Mouse (Mus musculus) intestine, embryonic 14.5 days (tissue): ENCODE measurements around the gene Osbp. TPM values are rescaled to one million over a fixed set of nuclear protein-coding genes. Genes with fewer than 3 reads are reported as not detected.

Experiments
- ATAC-seq: fragments of 200-750 bp; cut with Nextera tagmentation; replicated peaks from 2 replicates; pipeline ENCODE4 v1.8.0; 2017; ENCODE audit warnings: low read depth, moderate number of reproducible peaks, moderate TSS enrichment, moderate library complexity; ENCODE audit not compliant: low FRiP score, low TSS enrichment
- DNase-seq: peaks from one replicate; pipeline ENCODE4 v3.0.0-alpha.2; 2018; ENCODE audit warnings: low spot score
- H3K27ac ChIP-seq: fragments of 300-500 bp; sonication (generic); 2 replicates; pipeline ENCODE4 v1.5.1; 2014; ENCODE audit warnings: low read depth, mild to moderate bottlenecking, control low read depth
- H3K27me3 ChIP-seq: fragments of 300-500 bp; sonication (generic); replicated peaks from 2 replicates; pipeline ENCODE4 v1.6.1; 2014; ENCODE audit warnings: low read length, control low read depth; ENCODE audit not compliant: control insufficient read depth, insufficient read depth
- H3K36me3 ChIP-seq: fragments of 300-500 bp; sonication (generic); 2 replicates; pipeline ENCODE4 v1.6.1; 2014; ENCODE audit warnings: low read length, control low read depth; ENCODE audit not compliant: control insufficient read depth, insufficient read depth
- H3K4me1 ChIP-seq: fragments of 300-500 bp; sonication (generic); replicated peaks from 2 replicates; pipeline ENCODE4 v1.6.1; 2014; ENCODE audit warnings: low read length, control low read depth, mixed read lengths; ENCODE audit not compliant: control insufficient read depth, insufficient read depth
- H3K4me2 ChIP-seq: fragments of 300-500 bp; sonication (generic); 2 replicates; pipeline ENCODE4 v1.6.1; 2014; ENCODE audit warnings: low read length
- H3K4me3 ChIP-seq: fragments of 300-500 bp; sonication (generic); 2 replicates; pipeline ENCODE4 v1.5.1; 2014; ENCODE audit warnings: low read depth, low read length, control low read depth, mixed read lengths
- H3K9ac ChIP-seq: fragments of 300-500 bp; sonication (generic); 2 replicates; pipeline ENCODE4 v1.6.1; 2014; ENCODE audit warnings: mild to moderate bottlenecking, low read length
- H3K9me3 ChIP-seq: fragments of 300-500 bp; sonication (generic); 2 replicates; pipeline ENCODE4 v1.6.1; 2016; ENCODE audit warnings: low read length, control low read depth; ENCODE audit not compliant: control insufficient read depth
- WGBS: fragments of 180-500 bp; shearing (Covaris S2); extraction: QIAGEN DNeasy Blood & Tissue Kit; methylation state at CpG from one replicate; pipeline ENCODE4 v1.1.7; 2014; 5-methylcytosine and 5-hydroxymethylcytosine counted together
- polyA plus RNA-seq: library from polyadenylated mRNA; unstranded; fragments of >200 nt; fragmentation: Nextera tagmentation; extraction: Ambion mirVana; gene quantifications from 2 replicates; pipeline ENCODE4 v1.2.1, GENCODE M21; 2014

Gene Osbp
- polyA plus RNA-seq, 1 experiment from 2014 or later, result 8.8 TPM

GRCm38 (mm10) chr19:12011560-12012556, 46.1 kb downstream of the Osbp start:
- H3K4me3 ChIP-seq, result peak overlapping the region; percentile 80
- H3K9me3 ChIP-seq, result no peaks in the 10 kb centered on the region
- 0 out of 2 replicates have a peak, but pooled peaks cover 2% of the 10 kb centered on the region for H3K4me1 ChIP-seq
- H3K36me3 ChIP-seq, result no peaks in the 10 kb centered on the region
- peak overlapping the region; percentile 94 for H3K27ac ChIP-seq
- H3K27me3 ChIP-seq, result no peaks in the 10 kb centered on the region
- DNase-seq (peak; percentile 100), ATAC-seq (peak; percentile 86)
- WGBS, result under 1% methylated on average over 49 of the region's 49 CpGs
- H3K4me2 ChIP-seq, result peak overlapping the region; percentile 65
- H3K9ac ChIP-seq, result peak overlapping the region; percentile 81

- 2% methylated on average over 10 of the region's 10 CpGs for WGBS
These were observed 46.9 kb downstream of the Osbp start for GRCm38 (mm10) chr19:12012615-12013014.

DNA sequence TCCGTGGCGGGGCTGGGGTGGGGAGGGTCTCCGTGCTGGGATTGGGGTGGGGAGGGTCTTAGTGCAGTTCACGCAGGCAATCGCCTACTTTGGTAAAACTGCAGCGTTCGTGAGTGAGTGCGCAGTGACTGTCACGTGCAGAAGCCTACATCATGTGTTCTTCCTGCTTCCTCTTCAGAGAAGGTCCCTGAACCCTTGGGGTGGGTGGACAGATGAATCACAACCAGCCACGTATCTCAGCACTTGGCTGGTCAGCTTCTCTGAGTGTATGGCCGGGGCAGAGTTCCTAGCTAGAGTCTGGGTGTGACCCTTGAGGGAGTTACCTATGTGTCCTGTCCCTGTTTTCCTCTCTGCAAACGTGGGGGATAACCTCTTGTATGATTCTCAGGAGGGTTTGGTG, 47.5 kb downstream of the Osbp start:
- DNase-seq, result peak; percentile 80
- Histone ChIP-seq H3K9ac (peak overlapping the region; percentile 81), H3K4me3 (peak overlapping the region; percentile 80), H3K9me3 (no peaks in the 10 kb centered on the region), H3K27ac (peak overlapping the region; percentile 22; the same call in 1 of the 2 replicates), H3K4me2 (peak overlapping the region; percentile 65), H3K4me1 (no peaks in the 10 kb centered on the region), H3K36me3 (no peaks in the 10 kb centered on the region), H3K27me3 (no peaks in the 10 kb centered on the region)
- no peak for ATAC-seq
- 0% methylated on average over 9 of the region's 12 CpGs for WGBS

More at GRCm38 (mm10) chr19:12012615-12013014, 46.9 kb downstream of the Osbp start:
- Histone ChIP-seq H3K27ac (peak overlapping the region; percentile 94; the same call in 1 of the 2 replicates), H3K27me3 (no peaks in the 10 kb centered on the region), H3K4me1 (no peaks in the 10 kb centered on the region), H3K4me2 (peak overlapping the region; percentile 65), H3K9ac (peak overlapping the region; percentile 81), H3K36me3 (no peaks in the 10 kb centered on the region), H3K4me3 (peak overlapping the region; percentile 80), H3K9me3 (no peaks in the 10 kb centered on the region)
- ATAC-seq (no peak), DNase-seq (no peak)

DNA sequence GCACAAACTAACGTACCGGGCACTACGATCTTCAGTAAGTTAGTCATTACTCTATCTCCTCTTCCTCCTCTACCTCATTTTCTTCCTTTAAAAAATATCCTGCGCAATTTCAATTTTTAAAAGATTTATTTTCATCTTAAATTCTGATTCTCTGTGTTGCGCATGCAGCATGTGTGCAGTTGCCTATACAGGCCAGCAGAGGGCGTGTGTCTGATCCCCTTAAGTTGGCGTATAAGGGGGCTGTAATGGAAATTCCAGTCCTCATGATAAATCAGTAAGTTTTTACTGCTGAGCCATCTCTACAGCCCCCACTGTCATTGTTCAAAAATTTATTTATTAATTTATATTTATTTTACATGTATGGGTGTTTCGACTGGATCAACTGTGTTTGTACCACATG, 50.0 kb downstream of the Osbp start:
- Histone ChIP-seq H3K27ac (no peak overlapping the region), H3K9me3 (no peaks in the 10 kb centered on the region), H3K36me3 (no peaks in the 10 kb centered on the region), H3K4me1 (no peaks in the 10 kb centered on the region), H3K27me3 (no peaks in the 10 kb centered on the region), H3K4me3 (no peak overlapping the region), H3K9ac (no peak overlapping the region), H3K4me2 (no peak overlapping the region)
- WGBS, result 74% methylated on average over 8 of the region's 8 CpGs
- ATAC-seq (no peak), DNase-seq (no peak)

- H3K27me3 ChIP-seq, result no peaks in the 10 kb centered on the region
- H3K27ac ChIP-seq, result no peak overlapping the region
- no peaks in the 10 kb centered on the region for H3K4me1 ChIP-seq
- H3K9ac ChIP-seq, result no peak overlapping the region
- H3K4me3 ChIP-seq, result no peak overlapping the region
- H3K9me3 ChIP-seq, result no peaks in the 10 kb centered on the region
- WGBS, result 78% methylated on average over 4 of the region's 4 CpGs
- ATAC-seq (no peak), DNase-seq (no peak)
- H3K36me3 ChIP-seq, result no peaks in the 10 kb centered on the region
- H3K4me2 ChIP-seq, result no peak overlapping the region
These were observed 50.5 kb downstream of the Osbp start for GRCm38 (mm10) chr19:12016192-12016591.

DNA sequence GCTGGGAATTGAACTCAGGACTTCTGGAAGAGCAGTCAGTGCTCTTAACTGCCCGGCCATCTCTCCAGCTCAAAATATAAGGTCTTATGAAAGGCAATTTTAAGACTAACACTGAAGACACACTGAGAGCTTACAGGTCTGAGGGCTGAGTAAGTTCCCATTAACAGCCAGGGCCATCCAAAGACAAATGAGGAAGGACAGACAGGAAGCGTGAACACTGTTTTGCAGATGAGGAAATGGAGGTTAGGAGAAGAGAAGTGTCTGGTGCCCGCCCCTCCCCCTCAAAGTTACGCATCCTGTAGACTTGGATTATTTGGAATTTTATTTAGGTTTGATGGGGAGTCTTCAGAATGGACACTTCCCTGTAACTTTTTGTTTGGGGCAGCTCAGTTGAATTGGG, 58.4 kb downstream of the Osbp start:
- Histone ChIP-seq H3K36me3 (no peaks in the 10 kb centered on the region), H3K27me3 (no peaks in the 10 kb centered on the region), H3K9ac (no peak overlapping the region), H3K4me2 (no peak overlapping the region), H3K4me3 (no peak overlapping the region), H3K4me1 (no peaks in the 10 kb centered on the region), H3K27ac (no peak overlapping the region), H3K9me3 (no peaks in the 10 kb centered on the region)
- ATAC-seq (no peak), DNase-seq (no peak)
- 82% methylated on average over 4 of the region's 4 CpGs for WGBS

GRCm38 (mm10) chr19:12025333-12025732, 59.6 kb downstream of the Osbp start:
- H3K4me2 ChIP-seq, result no peak overlapping the region
- ATAC-seq, result no peak
- no peaks in the 10 kb centered on the region for H3K36me3 ChIP-seq
- H3K9ac ChIP-seq, result no peak overlapping the region
- H3K27me3 ChIP-seq, result no peaks in the 10 kb centered on the region
- H3K9me3 ChIP-seq, result no peaks in the 10 kb centered on the region
- DNase-seq, result no peak
- no peak overlapping the region for H3K4me3 ChIP-seq
- WGBS, result 85% methylated on average over 3 of the region's 3 CpGs
- no peaks in the 10 kb centered on the region for H3K4me1 ChIP-seq
- H3K27ac ChIP-seq, result no peak overlapping the region

DNA sequence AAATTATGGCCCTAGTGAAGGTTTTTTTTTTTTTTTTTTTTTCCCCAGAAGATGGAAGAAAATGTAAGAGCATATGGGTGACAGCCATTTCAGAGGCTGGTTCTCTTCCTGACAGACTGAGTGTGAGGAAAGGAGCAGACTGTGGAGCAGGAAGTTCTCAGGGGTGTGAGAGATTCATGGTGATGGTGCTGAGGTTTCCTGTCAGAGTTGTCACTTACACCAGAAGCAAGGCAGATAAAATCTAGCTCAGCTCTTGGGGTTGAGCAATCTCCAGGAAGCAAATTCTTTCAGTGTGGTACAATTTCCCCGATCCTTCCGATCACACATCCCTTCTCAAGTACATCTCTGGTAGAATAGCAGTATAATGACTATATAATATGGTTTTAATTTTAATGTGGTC, 60.9 kb downstream of the Osbp start:
- Histone ChIP-seq H3K4me3 (no peak overlapping the region), H3K27me3 (no peaks in the 10 kb centered on the region), H3K4me2 (no peak overlapping the region), H3K9ac (no peak overlapping the region), H3K36me3 (no peaks in the 10 kb centered on the region), H3K9me3 (no peaks in the 10 kb centered on the region), H3K27ac (no peak overlapping the region), H3K4me1 (no peaks in the 10 kb centered on the region)
- no peak for DNase-seq
- no peak for ATAC-seq
- WGBS, result 91% methylated on average over 2 of the region's 2 CpGs
